Mouse (Mus musculus) hematopoietic multipotent progenitor cell, adult 10-12 weeks (in vitro differentiated cells): ENCODE data around the gene Snrpe. TPM values are rescaled to one million over a fixed set of nuclear protein-coding genes. Genes with fewer than 3 reads are reported as not detected.

Experiments
- polyA plus RNA-seq: library from polyadenylated mRNA; stranded (reverse); fragments of >175 nt; gene quantifications from 2 replicates; pipeline ENCODE4 v1.2.3, GENCODE M21; 2012; ENCODE audit warnings: low replicate concordance

The Snrpe gene
- polyA plus RNA-seq = 12.1 and 13.7 TPM in 2 replicates

GRCm38 (mm10) chr1:133609771-133610502 is at the start of gene Snrpe:
TSS of gene Snrpe (minus strand) at chr1:133610291.

Other genes starting within 250 kb of the Snrpe start
- 0.13 and 0.29 TPM in 2 replicates for gene Etnk2, start 246.7 kb downstream of the Snrpe start, polyA plus RNA-seq
- 1.6 and 2.4 TPM in 2 replicates for gene Sox13, start 185.9 kb downstream of the Snrpe start, polyA plus RNA-seq
- not detected in 2 replicates for gene Zbed6, start 50.6 kb upstream of the Snrpe start, polyA plus RNA-seq
- gene Gm38394, start 51.0 kb upstream of the Snrpe start, polyA plus RNA-seq = 4.9 and 9.8 TPM in 2 replicates
- 17.0 and 17.9 TPM in 2 replicates for gene Lax1, start 79.8 kb upstream of the Snrpe start, polyA plus RNA-seq
- gene Atp2b4, start 190.8 kb upstream of the Snrpe start, polyA plus RNA-seq = 18.8 and 27.3 TPM in 2 replicates